Mouse (Mus musculus) liver, embryonic 14.5 days (tissue): ENCODE results near the gene Rnf4.

Source experiments
- CTCF ChIP-seq: IDR thresholded peaks from 2 replicates; pipeline ENCODE4 v1.5.1; 2016; ENCODE audit warnings: antibody characterized with exemption, low read depth, control low read depth
- EP300 ChIP-seq: IDR thresholded peaks from 2 replicates; pipeline ENCODE4 v1.6.1; 2016; ENCODE audit warnings: antibody characterized with exemption, low read depth

DNA sequence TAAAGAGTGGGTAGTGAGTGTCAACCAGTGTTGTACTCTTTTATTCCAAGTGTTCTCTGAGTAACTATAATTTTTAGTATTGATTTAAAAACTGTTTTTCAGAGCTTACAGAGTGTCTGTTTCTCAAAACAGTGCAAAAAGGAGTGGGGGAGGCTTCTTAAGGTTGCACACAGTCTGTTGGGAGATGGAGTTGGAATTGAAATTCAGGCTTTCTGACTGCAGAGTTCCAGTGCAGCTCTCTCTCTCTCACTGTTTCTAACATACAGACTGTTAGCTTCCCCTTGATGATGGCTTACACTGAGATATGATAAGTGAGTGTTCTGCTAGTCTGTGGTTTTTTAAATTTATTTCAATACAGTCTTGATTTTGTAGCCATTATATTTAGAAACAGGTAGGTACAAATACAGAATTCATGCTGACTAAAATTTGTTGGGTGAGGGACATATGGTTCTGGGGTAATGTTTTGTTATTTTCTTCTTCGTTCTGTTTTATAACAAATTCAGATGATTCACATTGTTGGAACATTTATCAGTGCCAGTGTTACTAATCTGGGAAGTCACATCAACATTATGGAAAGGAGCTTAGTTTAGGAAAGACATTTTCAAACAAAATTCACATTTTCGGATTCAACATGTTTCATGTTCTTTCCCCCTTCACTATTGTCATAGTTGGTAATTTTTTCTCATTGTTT is 59.9 kb downstream of the Rnf4 start:
- TF ChIP-seq CTCF (no peak), EP300 (no peak)
